Mouse (Mus musculus) kidney, embryonic 15.5 days (tissue): ENCODE measurements at regions not wholly inside any gene's neighbourhood (a gene's known extent, or its start where the extent isn't known, plus 50 kb on each side); places are given as distances from the start of the nearest gene placed in this dataset.

Source experiments
- ATAC-seq: fragments of 200-750 bp; cut with Nextera tagmentation; replicated peaks from 2 replicates; pipeline ENCODE4 v1.8.0; 2017; ENCODE audit warnings: moderate TSS enrichment; ENCODE audit not compliant: low FRiP score
- H3K27ac ChIP-seq: fragments of 300-500 bp; sonication (generic); 2 replicates; pipeline ENCODE4 v1.5.1; 2015; ENCODE audit warnings: mild to moderate bottlenecking, inconsistent platforms
- H3K27me3 ChIP-seq: fragments of 300-500 bp; sonication (generic); 2 replicates; pipeline ENCODE4 v1.6.1; 2015; ENCODE audit warnings: inconsistent platforms
- H3K36me3 ChIP-seq: fragments of 300-500 bp; sonication (generic); 2 replicates; pipeline ENCODE4 v1.6.1; 2015; ENCODE audit warnings: inconsistent platforms
- H3K4me1 ChIP-seq: fragments of 300-500 bp; sonication (generic); 2 replicates; pipeline ENCODE4 v1.6.1; 2015; ENCODE audit warnings: inconsistent platforms
- H3K4me2 ChIP-seq: fragments of 300-500 bp; sonication (generic); 2 replicates; pipeline ENCODE4 v1.6.1; 2015; ENCODE audit warnings: moderate library complexity, mild to moderate bottlenecking, inconsistent platforms
- H3K4me3 ChIP-seq: fragments of 300-500 bp; sonication (generic); replicated peaks from 2 replicates; pipeline ENCODE4 v1.5.1; 2015; ENCODE audit warnings: mild to moderate bottlenecking, inconsistent platforms
- H3K9ac ChIP-seq: fragments of 300-500 bp; sonication (generic); 2 replicates; pipeline ENCODE4 v1.6.1; 2015; ENCODE audit warnings: mild to moderate bottlenecking, inconsistent platforms
- H3K9me3 ChIP-seq: fragments of 300-500 bp; sonication (generic); replicated peaks from 2 replicates; pipeline ENCODE4 v1.6.1; 2016; ENCODE audit warnings: inconsistent platforms
- WGBS: fragments of 180-500 bp; shearing (Covaris S2); methylation state at CpG from one replicate; pipeline ENCODE4 v1.1.7; 2015; ENCODE audit warnings: mixed read lengths; 5-methylcytosine and 5-hydroxymethylcytosine counted together

DNA sequence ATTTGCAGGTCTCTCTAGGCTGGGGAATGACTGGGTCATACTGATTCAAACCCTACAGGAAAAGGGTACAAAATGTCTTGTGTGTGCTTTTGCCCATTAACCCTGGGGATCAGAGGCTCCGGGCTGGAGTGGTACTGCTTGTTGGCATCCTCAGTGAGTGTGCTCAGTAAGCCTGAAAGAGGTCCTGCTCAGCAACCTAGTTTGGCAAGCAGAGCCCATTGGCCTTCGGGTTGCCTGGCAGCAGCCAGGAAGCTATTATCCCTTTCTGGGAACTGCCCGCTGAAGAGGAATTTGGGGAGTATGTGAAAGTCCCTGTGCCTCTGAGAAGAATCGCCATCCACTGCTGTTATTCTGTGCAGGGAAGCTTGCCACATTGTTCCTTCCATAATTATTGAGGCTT, 117.1 kb downstream of the Amer3 start:
- no peaks in the 10 kb centered on the region for H3K9me3 ChIP-seq
- 76% methylated on average over 4 of the region's 4 CpGs for WGBS
- H3K4me3 ChIP-seq: no peak overlapping the region
- H3K9ac ChIP-seq: no peak overlapping the region
- H3K27ac ChIP-seq: no peak overlapping the region
- no peak for ATAC-seq
- no peaks in the 10 kb centered on the region for H3K4me1 ChIP-seq
- no peak overlapping the region for H3K4me2 ChIP-seq
- no peaks in the 10 kb centered on the region for H3K36me3 ChIP-seq
- no peaks in the 10 kb centered on the region for H3K27me3 ChIP-seq

DNA sequence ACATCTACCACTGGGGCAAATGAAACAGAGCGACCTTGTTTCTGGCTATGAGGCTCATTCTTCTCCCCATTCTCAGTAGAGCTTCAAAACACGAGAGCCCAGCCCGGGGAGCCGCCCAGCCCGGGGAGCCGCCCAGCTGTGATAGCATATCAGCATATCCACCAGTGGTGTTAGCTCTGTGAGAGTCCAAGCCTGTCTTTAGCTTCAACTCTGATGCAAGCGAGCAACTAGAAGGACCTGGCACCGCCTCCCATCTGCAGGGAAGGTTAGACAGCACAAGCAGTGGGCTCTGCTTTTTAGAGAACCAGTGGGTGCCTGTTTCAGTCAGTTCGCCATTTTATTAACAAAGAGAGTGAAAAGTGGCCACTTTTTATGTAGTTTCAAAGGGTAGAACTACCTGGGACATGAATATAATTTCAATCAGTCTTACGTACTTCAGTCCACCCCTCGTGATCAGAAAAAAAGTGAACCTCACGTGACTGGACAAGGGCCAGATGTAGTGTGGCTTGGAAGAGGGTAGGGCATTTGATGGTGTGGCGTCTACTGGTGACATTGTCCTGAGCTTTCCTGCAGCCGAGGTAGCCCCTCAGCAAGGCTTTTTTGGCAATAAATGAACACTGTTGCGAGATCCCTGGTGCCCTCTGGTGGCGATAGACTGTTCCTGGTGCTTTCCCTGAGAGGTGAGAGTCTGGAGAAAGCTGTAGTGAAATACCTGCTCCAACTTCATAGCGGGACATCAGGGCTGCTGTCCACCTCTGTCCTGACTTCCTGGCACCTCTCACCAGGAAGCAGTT, 121.0 kb downstream of the Amer3 start:
- WGBS: 45% methylated on average over 17 of the region's 17 CpGs

DNA sequence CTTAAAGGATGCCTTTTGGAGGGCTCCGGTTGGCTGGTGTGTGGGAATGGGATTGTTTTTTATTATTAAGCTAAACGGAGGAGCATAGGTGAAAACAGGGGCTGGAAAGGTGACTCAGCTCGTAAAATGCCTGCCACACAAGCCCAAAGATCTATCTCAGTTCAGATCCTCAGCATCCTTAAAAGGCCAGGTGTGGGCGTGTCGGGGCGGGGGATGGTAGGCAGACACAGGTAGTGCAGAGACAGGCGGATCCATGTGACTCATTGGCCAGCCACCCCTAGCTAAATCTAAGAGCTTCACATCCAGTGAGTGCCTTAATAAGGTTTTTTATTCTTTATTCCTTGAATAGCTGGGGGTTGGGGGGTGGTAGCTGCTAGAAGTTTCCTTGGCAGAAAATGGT, 122.0 kb downstream of the Amer3 start:
- Histone ChIP-seq H3K36me3 (no peaks in the 10 kb centered on the region), H3K4me2 (no peak overlapping the region), H3K9ac (no peak overlapping the region), H3K27ac (no peak overlapping the region), H3K27me3 (no peaks in the 10 kb centered on the region), H3K4me1 (no peaks in the 10 kb centered on the region), H3K4me3 (no peak overlapping the region), H3K9me3 (no peaks in the 10 kb centered on the region)
- WGBS: 79% methylated on average over 7 of the region's 7 CpGs
- ATAC-seq: no peak

More for the DNA sequence above, 121.0 kb downstream of the Amer3 start:
- no peaks in the 10 kb centered on the region for H3K9me3 ChIP-seq
- no peak overlapping the region for H3K9ac ChIP-seq
- no peak for ATAC-seq
- H3K4me2 ChIP-seq: no peak overlapping the region
- no peak overlapping the region for H3K27ac ChIP-seq
- no peaks in the 10 kb centered on the region for H3K4me1 ChIP-seq
- H3K36me3 ChIP-seq: no peaks in the 10 kb centered on the region
- no peak overlapping the region for H3K4me3 ChIP-seq
- no peaks in the 10 kb centered on the region for H3K27me3 ChIP-seq

DNA sequence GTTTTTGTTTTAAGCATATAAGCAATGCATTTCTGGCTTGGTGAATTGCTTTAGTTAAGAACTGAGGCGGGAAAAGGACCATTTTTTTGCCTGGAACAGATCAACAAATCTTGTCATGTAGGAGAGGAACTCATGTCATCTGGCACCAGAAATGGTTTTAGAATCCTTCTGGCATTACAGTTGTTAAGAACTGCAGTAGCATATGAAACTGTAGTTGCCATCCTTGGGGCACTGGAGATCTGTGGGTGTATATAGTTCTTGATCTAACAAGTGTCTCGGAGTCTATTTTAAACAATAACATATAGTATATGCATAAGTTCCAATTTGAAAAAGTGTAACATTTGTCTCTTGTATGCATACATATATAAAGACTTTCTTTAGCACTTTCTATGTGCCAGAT, 129.6 kb downstream of the Amer3 start:
- Histone ChIP-seq H3K27ac (no peak overlapping the region), H3K9ac (no peak overlapping the region), H3K4me2 (no peak overlapping the region), H3K27me3 (no peaks in the 10 kb centered on the region), H3K36me3 (no peaks in the 10 kb centered on the region), H3K9me3 (no peaks in the 10 kb centered on the region), H3K4me1 (no peaks in the 10 kb centered on the region), H3K4me3 (no peak overlapping the region)
- no peak for ATAC-seq
- 88% methylated on average over 2 of the region's 2 CpGs for WGBS

DNA sequence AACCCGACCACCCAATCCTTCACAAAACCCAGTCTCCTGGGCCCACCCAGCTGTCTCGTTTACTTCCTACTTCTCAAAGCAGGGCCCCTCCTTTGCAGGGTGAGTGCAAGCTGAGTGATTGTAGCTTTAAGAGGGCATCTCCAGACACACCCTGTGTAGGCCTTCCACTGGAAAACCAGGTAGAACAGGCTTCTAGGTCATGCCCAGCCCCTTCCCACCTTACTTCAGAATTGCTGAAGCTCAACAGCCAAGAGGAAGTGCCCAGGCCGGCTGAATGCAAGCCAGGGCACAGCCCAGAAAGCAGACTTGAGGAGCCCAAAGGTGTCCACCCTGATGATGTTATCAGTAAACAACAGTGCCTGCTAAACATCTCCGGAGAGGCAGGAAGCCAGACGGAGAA, 120.2 kb downstream of the Fam168b start:
- H3K27ac ChIP-seq: no peak overlapping the region
- WGBS: 69% methylated on average over 5 of the region's 5 CpGs
- no peaks in the 10 kb centered on the region for H3K27me3 ChIP-seq
- H3K9ac ChIP-seq: no peak overlapping the region
- H3K4me2 ChIP-seq: no peak overlapping the region
- H3K9me3 ChIP-seq: no peaks in the 10 kb centered on the region
- no peaks in the 10 kb centered on the region for H3K36me3 ChIP-seq
- no peaks in the 10 kb centered on the region for H3K4me1 ChIP-seq
- H3K4me3 ChIP-seq: no peak overlapping the region
- no peak for ATAC-seq

DNA sequence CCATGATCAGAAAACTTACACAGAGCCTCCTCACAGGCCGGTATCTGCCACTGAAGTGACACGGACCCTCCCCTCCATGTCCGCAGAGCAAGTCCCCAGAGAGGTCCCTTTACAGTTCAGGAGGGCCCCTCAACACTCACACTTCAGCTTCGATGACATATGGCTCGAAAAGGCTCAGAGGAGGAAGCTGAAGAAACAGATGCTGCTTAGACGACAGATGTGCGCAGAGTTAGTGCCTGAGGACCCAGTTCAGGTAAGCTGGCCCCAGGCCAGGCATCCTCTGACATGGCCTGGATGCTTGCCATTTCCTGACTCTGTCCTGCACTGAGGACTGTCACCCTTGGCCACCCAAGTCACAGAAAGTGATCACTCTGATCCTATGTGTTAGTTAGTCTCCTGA, 110.7 kb downstream of the Fam168b start:
- Histone ChIP-seq H3K9ac (no peak overlapping the region), H3K36me3 (no peaks in the 10 kb centered on the region), H3K4me2 (no peak overlapping the region), H3K27ac (no peak overlapping the region), H3K9me3 (no peaks in the 10 kb centered on the region), H3K4me3 (no peak overlapping the region), H3K4me1 (no peaks in the 10 kb centered on the region), H3K27me3 (no peaks in the 10 kb centered on the region)
- ATAC-seq: no peak
- 44% methylated on average over 7 of the region's 7 CpGs for WGBS

DNA sequence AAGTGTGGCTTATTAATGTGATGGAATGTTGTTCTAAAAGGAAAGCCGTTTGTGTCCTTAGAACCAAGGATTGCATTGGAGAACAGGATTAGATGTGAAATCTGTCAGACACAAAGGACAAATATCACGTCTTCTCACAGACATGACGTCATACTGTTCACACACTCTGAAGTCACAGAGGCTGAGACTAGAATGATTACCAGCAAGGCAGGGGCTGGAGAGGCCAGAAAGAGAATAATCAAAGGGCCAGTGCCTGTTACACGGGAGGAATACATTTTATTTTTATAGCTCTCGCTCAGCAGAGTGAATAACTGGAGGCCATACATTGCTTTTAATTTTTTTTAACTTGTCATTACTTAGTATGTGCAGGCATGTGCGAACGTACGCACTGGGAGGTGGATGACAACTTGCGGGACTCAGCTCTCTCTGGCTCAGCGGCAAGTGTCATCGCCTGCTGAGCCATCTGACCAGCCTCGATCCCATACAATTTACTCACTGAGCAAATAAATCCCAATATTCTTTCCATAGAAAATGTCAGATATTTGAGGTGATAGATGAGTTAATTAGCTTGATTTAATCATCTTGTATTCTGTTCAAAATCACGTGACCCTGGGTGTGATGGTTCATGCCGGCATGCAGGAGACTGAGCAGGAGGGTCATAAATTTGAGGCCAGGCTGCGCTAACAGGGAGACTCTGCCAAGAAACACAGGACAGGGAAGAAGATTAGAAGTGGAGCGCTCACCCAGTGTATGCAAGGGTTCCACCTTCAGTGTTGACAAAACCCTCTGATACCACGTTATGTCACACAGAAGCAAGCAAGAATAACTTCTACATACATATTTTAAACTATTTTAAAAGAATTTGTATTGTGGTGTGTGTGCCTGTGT, 109.6 kb downstream of the Fam168b start:
- Histone ChIP-seq H3K4me3 (no peak overlapping the region), H3K9me3 (no peaks in the 10 kb centered on the region), H3K36me3 (no peaks in the 10 kb centered on the region), H3K27ac (no peak overlapping the region), H3K9ac (no peak overlapping the region), H3K4me1 (no peaks in the 10 kb centered on the region), H3K4me2 (no peak overlapping the region), H3K27me3 (no peaks in the 10 kb centered on the region)
- WGBS: 49% methylated on average over 17 of the region's 17 CpGs
- no peak for ATAC-seq

DNA sequence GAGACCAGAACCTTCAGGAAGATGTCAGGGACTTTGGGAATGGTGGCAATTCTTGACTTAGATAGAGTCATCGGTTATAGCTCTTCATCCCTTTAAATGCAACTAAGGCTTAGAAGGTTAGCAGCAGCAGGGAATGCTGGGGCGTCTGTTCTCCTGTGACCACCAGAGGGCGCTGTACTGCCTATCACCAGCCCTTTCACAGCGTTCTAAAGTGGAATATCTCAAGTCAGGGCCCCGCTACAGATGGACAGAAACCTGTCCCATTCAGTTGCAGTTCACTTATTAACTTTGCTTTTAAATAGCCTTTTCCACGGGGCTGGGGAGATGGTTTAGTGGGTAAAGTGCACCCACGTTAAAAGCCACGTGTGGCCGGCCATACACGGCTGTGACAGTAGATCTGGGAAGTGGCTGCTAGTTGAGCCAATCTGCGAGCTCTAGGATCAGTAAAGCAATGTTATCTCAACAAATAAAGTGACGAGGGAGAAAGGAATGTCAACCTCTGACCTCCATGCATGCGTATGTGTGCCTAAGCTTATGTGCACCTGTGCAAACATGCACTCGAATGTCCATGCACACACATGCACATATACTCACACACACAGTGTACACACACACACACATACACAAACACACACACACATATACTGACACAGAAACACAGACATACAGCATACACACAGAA, 104.3 kb downstream of the Fam168b start:
- no peak for ATAC-seq
- Histone ChIP-seq H3K27ac (no peak overlapping the region), H3K9me3 (no peaks in the 10 kb centered on the region), H3K4me3 (no peak overlapping the region), H3K4me1 (no peaks in the 10 kb centered on the region), H3K4me2 (no peak overlapping the region), H3K36me3 (no peaks in the 10 kb centered on the region), H3K27me3 (no peaks in the 10 kb centered on the region), H3K9ac (no peak overlapping the region)
- WGBS: 44% methylated on average over 14 of the region's 14 CpGs

DNA sequence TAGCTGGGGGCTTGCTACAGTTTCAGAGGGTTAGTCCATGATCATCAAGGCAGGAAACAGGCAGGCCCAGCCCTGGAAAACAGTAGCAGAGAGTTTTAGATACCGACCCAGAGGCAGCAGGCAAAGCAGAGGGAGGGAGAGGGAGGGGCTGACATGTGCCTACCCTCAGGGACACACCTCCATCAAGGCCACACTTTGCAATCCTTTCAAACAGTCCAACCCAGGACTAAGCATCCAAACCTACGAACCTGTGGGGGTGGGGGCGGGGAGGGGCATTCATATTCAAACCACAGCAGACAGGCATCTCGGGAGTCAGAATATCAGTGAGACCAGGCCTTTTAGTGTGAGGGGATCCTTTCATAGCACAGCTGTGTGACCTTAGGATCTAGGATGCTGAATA, 103.2 kb downstream of the Fam168b start:
- Histone ChIP-seq H3K4me3 (no peak overlapping the region), H3K36me3 (no peaks in the 10 kb centered on the region), H3K4me1 (no peaks in the 10 kb centered on the region), H3K27ac (no peak overlapping the region), H3K9ac (no peak overlapping the region), H3K4me2 (no peak overlapping the region), H3K9me3 (no peaks in the 10 kb centered on the region), H3K27me3 (no peaks in the 10 kb centered on the region)
- WGBS: 66% methylated on average over 4 of the region's 4 CpGs
- no peak for ATAC-seq

DNA sequence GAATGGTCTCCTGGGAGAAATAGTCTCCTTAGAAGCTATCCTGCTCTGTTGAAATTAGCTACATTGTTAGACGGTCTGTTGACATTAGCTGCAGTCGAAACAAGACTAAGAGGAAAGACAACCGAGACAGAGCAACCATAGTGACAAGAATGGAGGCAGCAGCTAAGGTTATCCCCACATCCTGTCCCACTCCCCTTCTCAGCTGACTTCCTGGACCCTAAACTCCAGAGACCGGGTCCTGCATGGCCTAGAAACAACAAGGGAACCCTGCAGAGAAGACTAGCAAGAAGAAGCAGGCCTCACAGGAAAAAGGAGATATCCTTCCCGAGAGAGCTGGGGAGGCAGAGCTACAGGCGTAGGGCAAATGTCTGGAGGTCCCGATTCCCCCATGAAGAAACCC, 102.0 kb downstream of the Fam168b start:
- WGBS: 64% methylated on average over 7 of the region's 7 CpGs
- Histone ChIP-seq H3K4me2 (no peak overlapping the region), H3K9ac (no peak overlapping the region), H3K9me3 (no peaks in the 10 kb centered on the region), H3K27me3 (no peaks in the 10 kb centered on the region), H3K36me3 (no peaks in the 10 kb centered on the region), H3K4me1 (no peaks in the 10 kb centered on the region), H3K27ac (no peak overlapping the region), H3K4me3 (no peak overlapping the region)
- ATAC-seq: no peak

DNA sequence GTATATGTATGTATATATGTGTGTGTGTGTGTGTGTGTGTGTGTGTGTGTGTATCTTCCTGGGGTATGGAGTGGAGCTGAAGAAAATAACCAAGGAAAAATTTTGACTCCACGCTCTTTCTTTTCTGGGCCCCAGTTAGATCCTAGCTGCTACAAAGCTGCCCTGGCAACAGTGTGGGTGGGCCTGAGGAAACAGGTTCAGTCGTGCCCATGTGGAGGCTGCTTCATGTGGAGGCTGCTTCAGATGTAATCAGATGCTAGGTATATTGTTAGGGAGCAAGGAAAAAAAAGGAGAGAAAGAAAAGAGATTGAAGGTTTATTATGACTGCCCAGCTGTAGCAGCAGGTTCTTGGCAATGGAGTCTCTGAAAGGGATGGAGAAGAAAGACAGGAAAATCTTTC, 100.6 kb downstream of the Fam168b start:
- no peak overlapping the region for H3K9ac ChIP-seq
- no peaks in the 10 kb centered on the region for H3K4me1 ChIP-seq
- WGBS: 55% methylated on average over 2 of the region's 2 CpGs
- H3K27ac ChIP-seq: no peak overlapping the region
- H3K4me3 ChIP-seq: no peak overlapping the region
- peaks cover 8% of the 10 kb centered on the region; the same call in 1 of the 2 replicates for H3K27me3 ChIP-seq
- H3K9me3 ChIP-seq: no peaks in the 10 kb centered on the region
- no peak for ATAC-seq
- H3K4me2 ChIP-seq: no peak overlapping the region
- H3K36me3 ChIP-seq: no peaks in the 10 kb centered on the region

DNA sequence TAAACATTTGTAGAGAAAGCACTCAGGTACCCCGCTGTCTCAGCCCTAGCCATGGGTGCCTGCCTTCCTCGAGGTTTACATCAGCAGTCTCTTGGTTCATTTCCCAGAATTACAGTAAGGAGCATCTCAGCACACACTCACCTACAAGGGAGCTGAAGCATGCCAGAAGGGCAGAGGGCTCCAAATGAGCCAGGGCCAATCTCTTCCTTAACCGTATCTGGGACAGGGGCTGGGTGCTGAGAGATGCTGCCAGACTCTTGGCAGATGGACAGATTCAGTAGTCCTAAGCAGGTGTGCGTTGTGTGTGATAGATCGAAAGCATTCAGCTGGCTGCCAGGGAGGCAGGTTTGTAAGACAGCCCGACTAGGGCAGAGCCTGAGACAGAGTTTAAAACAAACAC, 97.0 kb downstream of the Fam168b start:
- 65% methylated on average over 6 of the region's 6 CpGs for WGBS
- Histone ChIP-seq H3K4me1 (peaks cover 19% of the 10 kb centered on the region), H3K27me3 (peaks cover 40% of the 10 kb centered on the region), H3K4me3 (no peak overlapping the region), H3K9me3 (no peaks in the 10 kb centered on the region), H3K9ac (no peak overlapping the region), H3K36me3 (no peaks in the 10 kb centered on the region), H3K27ac (no peak overlapping the region), H3K4me2 (no peak overlapping the region)
- ATAC-seq: no peak
